Mouse (Mus musculus) myocyte (in vitro differentiated cells): ENCODE results near the gene Olfr1375. TPM values are rescaled to one million over a fixed set of nuclear protein-coding genes. Genes with fewer than 3 reads are reported as not detected.

ENCODE experiments used
- H3K27me3 ChIP-seq: one replicate; pipeline ENCODE4 v1.6.1; 2011; ENCODE audit not compliant: control insufficient read depth, insufficient read depth, insufficient read length
- H3K36me3 ChIP-seq: one replicate; pipeline ENCODE4 v1.6.1; 2011; ENCODE audit not compliant: control insufficient read depth, insufficient read depth
- H3K4me2 ChIP-seq: one replicate; pipeline ENCODE4 v1.6.1; 2011; ENCODE audit warnings: low read depth, control low read depth
- H3K4me3 ChIP-seq: one replicate; pipeline ENCODE4 v1.5.1; 2011; ENCODE audit warnings: mild to moderate bottlenecking, control low read depth, moderate library complexity
- H3K79me2 ChIP-seq: one replicate; pipeline ENCODE4 v1.6.1; 2011; ENCODE audit not compliant: control insufficient read depth, insufficient read depth
- H3ac ChIP-seq: one replicate; pipeline ENCODE4 v1.6.1; 2011; ENCODE audit not compliant: control insufficient read depth, insufficient read length
- CEBPB ChIP-seq: IDR thresholded peaks from 2 replicates; pipeline ENCODE4 v1.6.1; 2011; ENCODE audit warnings: mild to moderate bottlenecking, moderate library complexity; ENCODE audit not compliant: poor library complexity, insufficient read depth, severe bottlenecking
- E2F4 ChIP-seq: IDR thresholded peaks from one replicate; pipeline ENCODE4 v1.6.1; 2011; ENCODE audit warnings: mild to moderate bottlenecking, control low read depth, moderate library complexity; ENCODE audit not compliant: insufficient read depth
- MAX ChIP-seq: IDR thresholded peaks from one replicate; pipeline ENCODE4 v1.6.1; 2011; ENCODE audit warnings: low read depth, mild to moderate bottlenecking, control low read depth
- MYOD1 ChIP-seq, 3 experiments: IDR thresholded peaks; one replicate each; pipeline ENCODE4 v1.6.1; 2011; ENCODE audit warnings: control low read depth in 2 of 3, low read depth in 2 of 3, mild to moderate bottlenecking in 2 of 3, moderate library complexity in 1 of 3; ENCODE audit not compliant: insufficient read length in 2 of 3, control insufficient read depth in 1 of 3
- MYOG ChIP-seq, 3 experiments: IDR thresholded peaks; one replicate each; pipeline ENCODE4 v1.6.1; 2011; ENCODE audit warnings: control low read depth in 2 of 3, low read depth in 2 of 3, mild to moderate bottlenecking in 2 of 3; ENCODE audit not compliant: insufficient read length in 2 of 3, control insufficient read depth in 1 of 3, insufficient read depth in 1 of 3
- POLR2A ChIP-seq: IDR thresholded peaks from one replicate; pipeline ENCODE4 v1.6.1; 2011; ENCODE audit warnings: low read depth, mild to moderate bottlenecking, control low read depth, moderate library complexity; ENCODE audit not compliant: insufficient read length
- POLR2AphosphoS2 ChIP-seq: IDR thresholded peaks from one replicate; pipeline ENCODE4 v1.6.1; 2011; ENCODE audit warnings: low read depth, control low read depth; ENCODE audit not compliant: insufficient read length
- REST ChIP-seq: IDR thresholded peaks from one replicate; pipeline ENCODE4 v1.6.1; 2011; ENCODE audit warnings: mild to moderate bottlenecking, control low read depth, moderate library complexity; ENCODE audit not compliant: insufficient read depth, insufficient read length
- SRF ChIP-seq: IDR thresholded peaks from one replicate; pipeline ENCODE4 v1.6.1; 2011; ENCODE audit warnings: low read depth; ENCODE audit not compliant: control insufficient read depth, insufficient read length
- TCF12 ChIP-seq: IDR thresholded peaks from one replicate; pipeline ENCODE4 v1.6.1; 2011; ENCODE audit warnings: mild to moderate bottlenecking, control low read depth; ENCODE audit not compliant: poor library complexity, insufficient read depth, severe bottlenecking
- TCF3 ChIP-seq: IDR thresholded peaks from one replicate; pipeline ENCODE4 v1.6.1; 2011; ENCODE audit warnings: low read depth, control low read depth; ENCODE audit not compliant: insufficient read length
- USF1 ChIP-seq: IDR thresholded peaks from one replicate; pipeline ENCODE4 v1.6.1; 2011; ENCODE audit warnings: low read depth, mild to moderate bottlenecking, control low read depth, moderate library complexity
- polyA plus RNA-seq: library from polyadenylated mRNA; unstranded; fragments of >200 nt; fragmentation: generic; extraction: Trizol; gene quantifications from one replicate; pipeline ENCODE4 v1.2.1, GENCODE M21; 2012; ENCODE audit warnings: missing spikeins

Olfr1375 gene
- polyA plus RNA-seq, 1 experiment, result not detected

DNA sequence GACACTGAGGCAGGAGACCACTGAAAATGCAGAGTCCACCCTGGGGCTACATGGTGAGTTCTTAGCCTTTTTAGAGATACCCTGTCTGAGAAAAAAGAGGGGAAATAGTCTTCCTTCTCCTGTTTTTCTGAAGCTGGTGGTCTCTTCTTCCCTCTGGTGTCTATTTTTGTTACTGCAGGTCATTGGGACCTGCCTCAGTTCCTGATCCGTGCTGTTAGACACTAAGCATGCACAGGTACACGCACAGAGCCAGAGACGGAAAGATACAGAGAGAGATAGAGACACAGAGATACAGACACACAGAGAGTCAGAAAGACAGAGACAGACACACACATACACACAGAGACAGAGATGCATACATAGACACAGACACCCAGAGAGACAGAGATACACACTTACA lies 5.3 kb downstream of the Olfr1375 start:
- TF ChIP-seq SRF (no peak), TCF12 (no peak), REST (no peak), MYOD1 (IDR thresholded peaks at IDR 0.05; ENCODE audit: control insufficient read depth in 1 of 3, insufficient read length in 2 of 3, low read depth in 2 of 3) (no peak), MYOG (IDR thresholded peaks at IDR 0.05; ENCODE audit: control insufficient read depth in 1 of 3, insufficient read depth in 1 of 3, insufficient read length in 2 of 3, low read depth in 2 of 3) (no peak), POLR2AphosphoS2 (no peak), TCF3 (no peak), USF1 (no peak), CEBPB (no peak), MAX (no peak)
- H3K4me2 ChIP-seq, result no peak overlapping the region
- H3ac ChIP-seq, result no peak overlapping the region
- H3K4me3 ChIP-seq, result no peak overlapping the region
- H3K27me3 ChIP-seq, result no peaks in the 10 kb centered on the region
- H3K36me3 ChIP-seq, result no peaks in the 10 kb centered on the region
- H3K79me2 ChIP-seq, result no peaks in the 10 kb centered on the region

DNA sequence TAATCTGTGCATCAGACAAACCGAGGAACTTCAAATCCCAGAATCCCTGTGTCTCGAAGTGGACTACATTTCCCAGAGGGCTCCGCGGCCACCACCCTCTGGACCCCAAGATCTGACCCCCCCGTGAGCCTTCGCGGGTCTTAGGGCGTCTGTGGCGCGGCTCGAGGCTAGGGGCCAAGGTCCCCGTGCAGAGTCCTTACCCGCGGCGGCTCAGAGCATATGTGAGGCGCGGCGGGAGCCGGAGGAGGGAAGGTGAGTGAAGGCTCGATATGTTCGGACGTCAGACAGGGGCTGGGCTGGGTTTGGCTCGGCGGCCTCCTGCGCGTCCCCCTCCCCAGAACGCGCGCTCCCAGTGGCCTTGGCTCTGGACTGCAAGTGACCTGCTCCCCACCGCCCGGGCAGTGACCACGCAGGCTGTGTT lies 11.3 kb downstream of the Olfr1375 start, which contains the start of gene Zfp354a:
Zfp354a (plus strand) TSS at position 107 of the 421 bp plus-strand sequence.
- peak within 1 kb of the TSS; percentile 68 for H3ac ChIP-seq
- peak within 1 kb of the TSS; percentile 46 for H3K4me3 ChIP-seq
- no peaks in the 10 kb centered on the region for H3K36me3 ChIP-seq
- H3K27me3 ChIP-seq, result no peaks in the 10 kb centered on the region
- peak within 1 kb of the TSS; percentile 71 for H3K4me2 ChIP-seq
- no peaks in the 10 kb centered on the region for H3K79me2 ChIP-seq
- no peak for TF ChIP-seq MYOG (IDR thresholded peaks at IDR 0.05; ENCODE audit: control insufficient read depth in 1 of 3, insufficient read depth in 1 of 3, insufficient read length in 2 of 3, low read depth in 2 of 3)
- no peak for TF ChIP-seq TCF3
- no peak for TF ChIP-seq TCF12
- TF ChIP-seq REST, result no peak
- no peak for TF ChIP-seq CEBPB
- TF ChIP-seq USF1, result no peak
- TF ChIP-seq POLR2AphosphoS2, result no peak
- no peak for TF ChIP-seq MYOD1 (IDR thresholded peaks at IDR 0.05; ENCODE audit: control insufficient read depth in 1 of 3, insufficient read length in 2 of 3, low read depth in 2 of 3)
- TF ChIP-seq SRF, result no peak
- no peak for TF ChIP-seq E2F4
- TF ChIP-seq POLR2A, result no peak

GRCm38 (mm10) chr11:51059640-51060039 lies 11.7 kb downstream of the Olfr1375 start:
- TF ChIP-seq MYOD1 (IDR thresholded peaks at IDR 0.05; ENCODE audit: control insufficient read depth in 1 of 3, insufficient read length in 2 of 3, low read depth in 2 of 3) (no peak), USF1 (no peak), TCF12 (no peak), POLR2A (no peak), SRF (no peak), REST (no peak), POLR2AphosphoS2 (no peak), MAX (no peak), CEBPB (no peak), E2F4 (no peak), MYOG (IDR thresholded peaks at IDR 0.05; ENCODE audit: control insufficient read depth in 1 of 3, insufficient read depth in 1 of 3, insufficient read length in 2 of 3, low read depth in 2 of 3) (no peak), TCF3 (no peak)
- Histone ChIP-seq H3K36me3 (no peaks in the 10 kb centered on the region), H3K4me3 (peak overlapping the region; percentile 46), H3K4me2 (peak overlapping the region; percentile 71), H3K79me2 (no peaks in the 10 kb centered on the region), H3ac (peak overlapping the region; percentile 68), H3K27me3 (no peaks in the 10 kb centered on the region)

- H3ac ChIP-seq, result no peak overlapping the region
- no peaks in the 10 kb centered on the region for H3K36me3 ChIP-seq
- TF ChIP-seq POLR2AphosphoS2 (no peak), MAX (no peak), REST (no peak), USF1 (no peak), MYOG (IDR thresholded peaks at IDR 0.05; ENCODE audit: control insufficient read depth in 1 of 3, insufficient read depth in 1 of 3, insufficient read length in 2 of 3, low read depth in 2 of 3) (no peak), MYOD1 (IDR thresholded peaks at IDR 0.05; ENCODE audit: control insufficient read depth in 1 of 3, insufficient read length in 2 of 3, low read depth in 2 of 3) (no peak), E2F4 (no peak), TCF12 (no peak), SRF (no peak), CEBPB (no peak), POLR2A (no peak), TCF3 (no peak)
- H3K4me3 ChIP-seq, result no peak overlapping the region
- H3K27me3 ChIP-seq, result no peaks in the 10 kb centered on the region
- H3K4me2 ChIP-seq, result no peak overlapping the region
- no peaks in the 10 kb centered on the region for H3K79me2 ChIP-seq
Measured at GRCm38 (mm10) chr11:51060981-51061380, 13.1 kb downstream of the Olfr1375 start.

- no peak for TF ChIP-seq MYOG (IDR thresholded peaks at IDR 0.05; ENCODE audit: control insufficient read depth in 1 of 3, insufficient read depth in 1 of 3, insufficient read length in 2 of 3, low read depth in 2 of 3)
- TF ChIP-seq TCF3, result no peak
- TF ChIP-seq POLR2A, result no peak
- TF ChIP-seq CEBPB, result no peak
- TF ChIP-seq MAX, result no peak
- Histone ChIP-seq H3K27me3 (no peaks in the 10 kb centered on the region), H3K4me2 (no peak overlapping the region), H3K36me3 (peaks cover 9% of the 10 kb centered on the region), H3K79me2 (no peaks in the 10 kb centered on the region), H3ac (no peak overlapping the region), H3K4me3 (no peak overlapping the region)
Measured at GRCm38 (mm10) chr11:51063276-51063675, 15.4 kb downstream of the Olfr1375 start.
